Mouse (Mus musculus): ENCODE data around the gene Tmub2. TPM values are rescaled to one million over a fixed set of nuclear protein-coding genes. Genes with fewer than 3 reads are reported as not detected.

The Tmub2 gene
- polyA plus RNA-seq, 1 experiment from 2014 or later: 73.4 TPM

DNA sequence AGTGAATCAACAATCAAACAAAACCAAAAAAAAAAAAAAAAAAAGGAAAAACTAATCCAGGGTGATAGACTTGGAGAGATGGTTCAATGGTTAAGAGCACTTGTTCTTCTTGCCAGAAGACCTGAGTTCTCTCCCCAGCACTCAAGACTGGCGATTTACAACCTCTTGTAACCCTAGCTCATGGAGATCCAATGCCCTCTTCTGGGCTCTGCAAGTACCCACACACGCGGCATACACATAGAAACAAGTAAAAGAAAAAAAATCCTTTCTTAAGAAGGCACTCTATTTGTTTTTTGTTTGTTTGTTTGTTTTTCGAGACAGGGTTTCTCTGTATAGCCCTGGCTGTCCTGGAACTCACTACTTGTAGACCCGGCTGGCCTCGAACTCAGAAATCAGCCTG is 809 bp upstream of the Tmub2 start:
- Histone ChIP-seq H3K4me3 (peak overlapping the region; percentile 94; the same call in 1 of the 2 replicates), H3K9ac (replicated peaks) (no peak overlapping the region), H3K4me2 (replicated peaks) (peak overlapping the region; percentile 90), H3K27ac (replicated peaks) (peak overlapping the region; percentile 89), H3K36me3 (peaks cover 17% of the 10 kb centered on the region), H3K27me3 (no peaks in the 10 kb centered on the region), H3K9me3 (no peaks in the 10 kb centered on the region), H3K4me1 (peaks cover 20% of the 10 kb centered on the region)
- ATAC-seq (replicated peaks): no peak; the same call in 1 of the 2 replicates
- 91% methylated on average over 6 of the region's 6 CpGs for WGBS

DNA sequence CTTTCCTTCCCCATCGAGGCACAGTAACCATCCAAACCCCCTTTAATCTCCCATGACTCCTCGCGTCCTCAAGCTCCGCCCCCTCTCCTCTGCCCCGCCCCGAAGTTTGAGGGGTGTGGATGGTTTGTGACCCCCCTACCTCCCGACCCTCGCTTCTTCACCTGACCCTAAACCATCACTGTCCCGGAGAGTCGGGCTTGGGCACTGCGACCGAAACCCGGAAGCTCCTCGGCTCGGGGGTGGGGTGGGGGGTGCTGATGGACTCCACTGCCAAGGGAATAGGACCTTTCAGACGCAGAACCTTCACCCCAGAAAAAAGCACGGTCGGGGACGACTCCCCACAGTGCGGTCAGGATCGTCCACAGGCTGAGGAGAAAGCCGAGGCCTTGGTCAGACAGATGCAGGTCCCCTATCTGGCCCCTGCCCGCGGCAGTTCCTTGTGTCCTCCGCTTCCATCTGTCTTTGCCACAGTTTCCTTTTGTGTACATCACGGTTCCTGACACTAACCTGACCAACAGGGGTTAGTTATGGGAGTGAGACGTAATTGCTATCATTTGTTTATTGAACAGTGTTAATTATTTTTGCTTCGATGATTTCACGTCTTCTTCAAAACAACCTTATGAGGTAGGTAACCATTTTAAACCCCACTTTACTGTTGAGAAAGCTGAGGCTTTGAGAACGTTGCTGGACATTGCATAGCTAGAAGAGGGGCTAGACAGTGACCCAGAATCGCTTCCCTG is 534 bp downstream of the Tmub2 start:
- Histone ChIP-seq H3K36me3 (peaks cover 23% of the 10 kb centered on the region), H3K9me3 (no peaks in the 10 kb centered on the region), H3K27me3 (no peaks in the 10 kb centered on the region), H3K27ac (replicated peaks) (peak overlapping the region; percentile 89), H3K4me2 (replicated peaks) (peak overlapping the region; percentile 90), H3K4me1 (peaks cover 20% of the 10 kb centered on the region), H3K4me3 (peak overlapping the region; percentile 94), H3K9ac (replicated peaks) (peak overlapping the region; percentile 87)
- WGBS: 5% methylated on average over 31 of the region's 31 CpGs
- ATAC-seq (replicated peaks): peak; percentile 65

DNA sequence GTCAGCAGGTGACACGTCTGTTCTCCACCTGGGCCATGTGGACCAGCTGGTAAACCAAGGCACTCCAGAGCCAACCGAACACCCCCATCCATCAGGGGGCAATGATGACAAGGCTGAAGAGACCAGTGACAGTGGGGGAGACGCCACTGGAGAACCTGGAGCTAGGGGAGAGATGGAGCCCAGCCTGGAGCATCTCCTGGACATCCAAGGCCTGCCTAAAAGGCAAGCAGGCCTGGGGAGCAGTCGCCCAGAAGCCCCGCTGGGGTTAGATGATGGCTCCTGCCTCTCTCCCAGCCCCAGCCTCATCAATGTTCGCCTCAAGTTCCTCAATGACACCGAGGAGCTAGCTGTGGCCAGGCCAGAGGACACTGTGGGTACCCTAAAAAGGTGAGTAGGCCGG is 2.8 kb downstream of the Tmub2 start:
- no peak for ATAC-seq (replicated peaks)
- Histone ChIP-seq H3K4me1 (peaks cover 20% of the 10 kb centered on the region), H3K4me3 (no peak overlapping the region), H3K27me3 (no peaks in the 10 kb centered on the region), H3K36me3 (peaks cover 45% of the 10 kb centered on the region), H3K9ac (replicated peaks) (0 out of 2 replicates have a peak overlapping the region, but pooled peaks have one; percentile 13), H3K9me3 (no peaks in the 10 kb centered on the region), H3K4me2 (replicated peaks) (no peak overlapping the region), H3K27ac (replicated peaks) (no peak overlapping the region)
- WGBS: 91% methylated on average over 8 of the region's 8 CpGs

DNA sequence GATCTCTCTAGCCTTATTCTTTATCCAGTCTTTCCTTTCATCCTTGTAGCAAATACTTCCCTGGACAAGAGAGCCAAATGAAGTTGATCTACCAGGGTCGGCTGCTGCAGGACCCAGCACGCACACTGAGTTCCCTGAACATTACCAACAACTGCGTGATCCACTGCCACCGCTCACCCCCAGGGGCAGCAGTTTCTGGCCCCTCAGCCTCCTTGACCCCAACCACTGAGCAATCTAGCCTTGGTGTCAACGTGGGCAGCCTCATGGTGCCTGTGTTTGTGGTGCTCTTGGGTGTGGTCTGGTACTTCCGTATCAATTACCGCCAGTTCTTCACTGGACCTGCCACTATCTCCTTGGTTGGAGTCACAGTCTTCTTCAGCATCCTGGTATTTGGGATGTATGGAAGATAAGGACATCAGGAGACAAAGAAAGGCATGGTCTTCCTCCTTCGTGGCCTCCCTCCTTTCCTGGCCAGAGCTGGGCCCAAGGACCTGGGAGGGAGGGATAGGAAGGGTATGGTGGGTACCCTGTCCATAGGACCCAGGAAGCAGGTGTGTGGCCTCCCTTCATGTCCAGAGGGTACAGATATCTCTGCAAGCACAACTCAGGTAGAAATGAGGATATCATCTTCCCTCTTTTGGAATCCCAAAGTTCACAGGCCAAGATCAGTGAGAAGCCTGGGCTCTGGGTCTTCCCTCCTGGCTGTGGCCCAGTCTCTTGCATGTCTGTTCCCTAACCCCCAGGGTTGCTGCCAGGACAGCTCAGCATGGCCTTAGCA is 3.5 kb downstream of the Tmub2 start:
- Histone ChIP-seq H3K27ac (replicated peaks) (no peak overlapping the region), H3K4me1 (peaks cover 20% of the 10 kb centered on the region), H3K9me3 (no peaks in the 10 kb centered on the region), H3K4me3 (no peak overlapping the region), H3K9ac (replicated peaks) (no peak overlapping the region), H3K27me3 (no peaks in the 10 kb centered on the region), H3K4me2 (replicated peaks) (no peak overlapping the region), H3K36me3 (peaks cover 52% of the 10 kb centered on the region)
- WGBS: 84% methylated on average over 8 of the region's 8 CpGs
- ATAC-seq (replicated peaks): no peak

DNA sequence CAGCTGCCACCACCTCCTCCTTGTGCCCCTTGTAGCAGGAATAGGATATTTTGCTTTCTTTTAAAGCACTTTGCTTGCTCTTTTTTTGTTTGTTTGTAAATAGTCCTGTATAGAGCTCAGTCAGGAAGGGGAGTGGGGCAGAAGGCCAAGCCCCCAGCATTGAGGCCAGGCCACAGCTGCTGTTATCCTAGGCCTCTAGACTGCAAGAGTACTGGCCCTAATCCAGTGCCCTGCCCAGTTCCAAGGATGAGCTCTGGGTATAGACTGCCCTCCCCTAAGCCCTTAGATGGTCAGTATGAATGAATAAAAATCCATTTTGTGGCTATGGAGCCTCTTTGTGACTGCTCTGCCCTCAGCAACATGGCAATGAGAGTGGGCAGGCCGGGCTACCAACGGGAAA is 4.2 kb downstream of the Tmub2 start:
- no peak overlapping the region for H3K4me3 ChIP-seq
- H3K4me2 ChIP-seq (replicated peaks): no peak overlapping the region
- no peak overlapping the region for H3K9ac ChIP-seq (replicated peaks)
- no peak overlapping the region for H3K27ac ChIP-seq (replicated peaks)
- no peak for ATAC-seq (replicated peaks)
- peaks cover 58% of the 10 kb centered on the region for H3K36me3 ChIP-seq
- WGBS: 80% methylated on average over 2 of the region's 2 CpGs
- peaks cover 23% of the 10 kb centered on the region for H3K4me1 ChIP-seq
- no peaks in the 10 kb centered on the region for H3K9me3 ChIP-seq
- no peaks in the 10 kb centered on the region for H3K27me3 ChIP-seq

DNA sequence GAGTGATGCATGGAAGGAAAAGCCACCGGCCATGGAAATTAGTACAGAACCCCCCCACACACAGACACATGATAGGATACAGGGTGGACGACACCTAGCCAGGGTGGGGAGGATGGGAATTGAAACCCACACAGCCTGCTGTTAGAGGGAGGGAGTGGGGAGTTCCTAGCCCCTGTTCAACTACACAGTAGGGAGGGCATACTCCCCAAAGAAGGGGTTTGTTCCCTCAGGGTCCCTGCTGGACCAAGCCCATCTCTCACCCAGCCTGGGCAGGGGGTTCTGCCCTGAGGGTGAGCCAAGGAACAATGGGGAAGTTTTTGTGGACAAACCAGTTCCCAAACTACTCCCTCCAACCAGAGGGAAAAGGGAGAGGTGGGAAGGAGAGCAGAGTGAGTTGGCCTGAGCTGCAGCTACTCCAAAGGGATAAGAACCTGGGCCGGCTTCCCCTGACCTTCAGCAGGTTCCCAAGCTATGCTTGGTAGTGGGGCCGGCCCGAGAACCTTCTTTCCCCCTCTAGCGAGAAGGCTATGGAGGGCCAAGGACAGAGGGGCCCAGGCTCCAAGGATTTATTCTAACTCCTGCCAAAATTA is 4.9 kb downstream of the Tmub2 start:
- ATAC-seq (replicated peaks): no peak
- no peak overlapping the region for H3K9ac ChIP-seq (replicated peaks)
- H3K9me3 ChIP-seq: no peaks in the 10 kb centered on the region
- H3K4me1 ChIP-seq: peaks cover 27% of the 10 kb centered on the region
- H3K36me3 ChIP-seq: peaks cover 62% of the 10 kb centered on the region
- no peaks in the 10 kb centered on the region for H3K27me3 ChIP-seq
- 58% methylated on average over 6 of the region's 6 CpGs for WGBS
- no peak overlapping the region for H3K4me2 ChIP-seq (replicated peaks)
- H3K27ac ChIP-seq (replicated peaks): no peak overlapping the region
- no peak overlapping the region for H3K4me3 ChIP-seq

DNA sequence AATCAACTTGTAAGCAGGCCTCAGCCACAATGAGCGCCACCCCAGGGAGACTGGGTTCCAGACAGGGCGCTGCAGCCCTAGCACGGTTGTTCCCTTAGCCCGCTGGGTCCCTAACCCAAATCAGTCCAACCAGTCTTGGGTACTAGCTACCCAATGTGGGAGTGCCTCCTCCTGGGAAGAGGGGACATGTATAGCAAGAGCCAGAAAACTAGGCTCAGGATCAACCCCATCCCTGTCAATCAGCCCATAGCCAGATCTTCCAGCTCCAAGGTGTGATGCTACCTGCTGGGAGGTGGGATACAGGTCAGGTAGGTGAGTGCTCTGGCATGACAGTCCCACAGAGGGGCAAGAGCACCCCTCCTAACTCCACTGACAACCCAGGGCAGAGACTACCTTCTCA is 5.4 kb downstream of the Tmub2 start:
- ATAC-seq (replicated peaks): no peak
- Histone ChIP-seq H3K36me3 (peaks cover 62% of the 10 kb centered on the region), H3K9me3 (no peaks in the 10 kb centered on the region), H3K4me2 (replicated peaks) (no peak overlapping the region), H3K27me3 (no peaks in the 10 kb centered on the region), H3K4me3 (no peak overlapping the region), H3K4me1 (peaks cover 32% of the 10 kb centered on the region), H3K9ac (replicated peaks) (no peak overlapping the region), H3K27ac (replicated peaks) (no peak overlapping the region)
- 93% methylated on average over 4 of the region's 4 CpGs for WGBS

DNA sequence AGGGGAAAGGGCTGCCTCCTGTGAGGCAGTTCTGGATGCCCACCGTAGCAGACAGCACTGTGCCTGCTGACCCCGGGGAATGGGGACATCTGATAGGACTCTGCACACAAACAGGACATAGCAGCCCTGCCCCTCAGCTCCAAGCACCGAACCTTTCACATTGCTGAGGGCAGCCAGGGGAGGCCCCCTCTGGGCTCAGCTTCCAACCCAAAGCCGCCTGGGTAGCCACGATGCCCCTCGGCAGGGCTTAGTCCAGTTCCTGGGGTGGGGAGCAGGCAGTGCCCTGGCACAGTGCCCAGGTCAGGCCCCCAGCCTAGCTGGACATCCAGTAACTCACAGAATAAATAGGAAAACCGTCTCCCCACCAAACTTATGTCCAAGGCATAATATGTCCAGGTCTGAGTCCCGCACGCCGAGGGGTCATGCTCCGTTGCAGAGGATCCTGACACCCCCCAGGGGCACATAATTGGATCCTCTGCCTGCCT is 6.4 kb downstream of the Tmub2 start:
- Histone ChIP-seq H3K4me2 (replicated peaks) (no peak overlapping the region), H3K9ac (replicated peaks) (no peak overlapping the region), H3K4me3 (no peak overlapping the region), H3K4me1 (peaks cover 28% of the 10 kb centered on the region), H3K27ac (replicated peaks) (no peak overlapping the region), H3K27me3 (no peaks in the 10 kb centered on the region), H3K9me3 (no peaks in the 10 kb centered on the region), H3K36me3 (peaks cover 62% of the 10 kb centered on the region)
- WGBS: 87% methylated on average over 11 of the region's 11 CpGs
- ATAC-seq (replicated peaks): no peak

DNA sequence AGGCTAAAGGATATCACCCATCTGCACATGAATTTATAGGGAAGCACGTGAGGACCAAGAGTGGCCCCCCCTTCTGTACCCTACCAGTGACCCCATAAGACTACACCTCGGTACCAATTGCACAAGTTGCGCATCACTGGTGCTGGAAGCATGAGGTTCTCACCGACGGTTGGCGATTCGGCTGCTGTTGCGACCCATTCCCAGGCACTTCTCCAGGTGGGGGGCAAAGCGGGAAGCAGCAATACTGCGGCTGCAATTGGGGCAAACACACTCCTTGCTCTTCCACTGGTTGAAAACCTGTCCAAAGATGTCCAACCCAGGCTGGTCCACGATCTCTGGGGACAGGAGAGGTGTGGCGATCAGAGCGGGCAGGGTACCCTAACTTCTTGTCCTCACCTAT is 9.2 kb downstream of the Tmub2 start:
- Histone ChIP-seq H3K27me3 (no peaks in the 10 kb centered on the region), H3K9me3 (no peaks in the 10 kb centered on the region), H3K36me3 (peaks cover 44% of the 10 kb centered on the region), H3K27ac (replicated peaks) (no peak overlapping the region), H3K9ac (replicated peaks) (no peak overlapping the region), H3K4me1 (peaks cover 28% of the 10 kb centered on the region), H3K4me3 (no peak overlapping the region), H3K4me2 (replicated peaks) (no peak overlapping the region)
- no peak for ATAC-seq (replicated peaks)
- 94% methylated on average over 13 of the region's 13 CpGs for WGBS

DNA sequence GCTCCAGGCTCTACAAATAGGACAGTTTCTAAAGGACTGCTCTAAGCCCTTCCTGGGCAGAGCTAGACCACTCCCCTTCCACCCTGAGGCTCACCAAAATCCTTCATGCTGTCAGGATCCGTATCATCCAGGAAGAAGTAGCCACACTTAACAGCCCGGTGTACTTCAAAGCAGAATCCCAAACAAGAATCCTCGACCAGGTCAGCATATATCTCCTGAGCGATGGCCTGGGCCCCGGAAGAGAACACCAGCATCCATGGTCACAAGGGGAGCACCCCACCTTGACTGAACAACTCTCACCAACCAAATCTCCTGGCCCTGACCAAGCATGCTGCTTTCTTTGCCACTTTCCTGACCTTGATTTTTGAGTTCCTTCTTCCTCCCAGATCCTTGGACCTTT is 9.7 kb downstream of the Tmub2 start:
- no peak for ATAC-seq (replicated peaks)
- H3K4me2 ChIP-seq (replicated peaks): peak overlapping the region; percentile 80
- peaks cover 28% of the 10 kb centered on the region for H3K4me1 ChIP-seq
- H3K4me3 ChIP-seq: peak overlapping the region; percentile 94
- H3K36me3 ChIP-seq: peaks cover 42% of the 10 kb centered on the region
- peak overlapping the region; percentile 90; the same call in 1 of the 2 replicates for H3K9ac ChIP-seq (replicated peaks)
- H3K9me3 ChIP-seq: no peaks in the 10 kb centered on the region
- H3K27ac ChIP-seq (replicated peaks): peak overlapping the region; percentile 98; the same call in 1 of the 2 replicates
- 81% methylated on average over 5 of the region's 5 CpGs for WGBS
- no peaks in the 10 kb centered on the region for H3K27me3 ChIP-seq

DNA sequence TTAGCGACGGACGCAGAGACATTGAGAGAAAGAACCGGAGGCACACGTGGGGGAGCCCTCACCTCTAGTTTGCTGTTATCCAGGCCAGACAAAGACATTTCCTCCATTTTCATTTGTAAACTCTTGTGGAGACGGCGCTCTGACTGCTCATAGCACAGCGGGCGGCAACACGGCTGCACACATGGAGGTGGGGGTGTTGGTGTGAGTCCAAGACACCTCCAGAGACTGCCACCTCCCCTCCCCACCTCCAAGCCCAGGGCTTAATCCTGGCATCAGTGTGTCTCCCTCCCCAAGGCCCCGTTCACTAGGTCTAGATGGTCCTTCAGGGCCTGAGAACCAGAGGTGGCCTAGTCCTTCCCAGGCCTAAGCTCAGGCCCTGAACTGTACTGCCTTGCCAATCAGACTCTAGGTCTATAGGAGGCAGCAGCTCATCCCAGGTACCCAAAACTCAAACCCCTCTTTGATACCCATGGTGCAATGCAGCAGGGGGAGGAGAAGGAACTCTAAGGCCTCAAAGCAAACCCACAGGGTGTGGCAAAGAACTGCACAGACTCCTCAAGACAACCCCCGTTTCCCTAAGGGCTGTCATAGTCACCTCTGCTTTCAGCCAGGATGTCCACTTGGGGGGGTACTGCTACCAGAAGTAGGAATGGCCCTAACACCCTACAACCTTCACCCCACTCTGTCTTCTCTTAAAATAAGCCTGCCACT is 10.3 kb downstream of the Tmub2 start:
- 52% methylated on average over 12 of the region's 12 CpGs for WGBS
- Histone ChIP-seq H3K9ac (replicated peaks) (peak overlapping the region; percentile 90), H3K36me3 (peaks cover 41% of the 10 kb centered on the region), H3K9me3 (no peaks in the 10 kb centered on the region), H3K4me2 (replicated peaks) (peak overlapping the region; percentile 80), H3K4me3 (peak overlapping the region; percentile 94), H3K27me3 (no peaks in the 10 kb centered on the region), H3K27ac (replicated peaks) (peak overlapping the region; percentile 98), H3K4me1 (peaks cover 28% of the 10 kb centered on the region)
- ATAC-seq (replicated peaks): 0 out of 2 replicates have a peak, but pooled peaks have one; percentile 0
